Mouse (Mus musculus) bone marrow, adult 2 months (tissue): Measurements from ENCODE around the gene C1qtnf9.

ENCODE experiments used
- CTCF ChIP-seq: fragments of 200-500 bp; IDR thresholded peaks from 2 replicates; pipeline ENCODE4 v1.5.1; 2011; ENCODE audit warnings: low read length, control low read depth; ENCODE audit not compliant: control insufficient read depth, insufficient read depth
- POLR2A ChIP-seq: fragments of 200-500 bp; IDR thresholded peaks from 2 replicates; pipeline ENCODE4 v1.6.1; 2011; ENCODE audit warnings: low read depth, mild to moderate bottlenecking, control low read depth, low read length, borderline replicate concordance; ENCODE audit not compliant: control insufficient read depth

- TF ChIP-seq POLR2A (no peak), CTCF (no peak)
Observed at GRCm38 (mm10) chr14:60740507-60740906, 27.4 kb upstream of the C1qtnf9 start.
